In the genomic region with DNA sequence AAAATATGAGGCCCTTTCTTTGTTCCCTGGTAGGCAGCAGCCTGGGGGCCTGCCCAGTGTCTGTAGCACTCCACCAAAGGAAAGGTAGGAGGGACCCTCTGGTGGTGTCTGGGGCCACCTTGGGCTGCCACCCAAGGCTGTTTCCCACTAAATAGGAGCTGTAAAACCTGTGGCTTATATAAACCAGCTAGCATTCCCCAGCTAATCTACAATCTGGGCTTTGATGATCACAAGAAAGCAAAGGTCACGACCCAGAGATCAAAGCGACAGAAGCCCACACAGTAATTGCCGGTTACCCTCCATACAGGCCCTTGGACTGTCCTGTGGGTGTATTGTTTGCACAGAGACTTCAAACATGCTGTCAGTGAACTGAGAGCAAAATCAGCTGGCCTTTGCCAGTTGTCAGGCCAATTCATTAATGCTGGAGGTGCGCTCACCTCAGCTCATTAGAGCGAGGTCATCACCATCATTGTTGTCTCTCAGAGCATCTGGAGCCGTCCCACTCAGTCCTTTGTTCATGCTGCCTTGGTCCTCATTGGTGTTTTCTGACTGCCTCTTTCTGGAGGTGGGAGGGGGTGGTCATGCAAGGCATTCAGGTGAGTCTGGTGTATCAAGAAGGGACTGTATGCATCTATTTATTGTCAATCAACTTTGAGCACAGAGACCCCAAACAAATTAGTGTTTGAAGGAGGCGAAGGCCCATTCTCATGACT, we compare ENCODE assay signal across 14 mouse cellular contexts.
DNase-seq lines count a peak whose midpoint lies in the region; ATAC-seq lines count a peak whose summit lies in the region.
"Had no signal": no experiment of that assay in that cellular context is flagged by ENCODE, and none has a peak within 500 bp of the region (broad histone marks: within the 10 kb centered on the region; RNA-seq: fewer than 3 reads in every experiment).

No protein-coding gene starts in this region.

- H3K9ac ChIP-seq in forebrain, embryonic 13.5 days: no peak overlapping the region
- H3K9ac ChIP-seq in forebrain, embryonic 12.5 days: no peak overlapping the region
- H3K9ac ChIP-seq in midbrain, embryonic 14.5 days (replicated peaks; ENCODE audit: low read length): no peak overlapping the region
- no peak overlapping the region for H3K9ac ChIP-seq in limb, embryonic 11.5 days (ENCODE audit: low read length)

- 26% methylated on average over 7 of the region's 7 CpGs for WGBS in forebrain, embryonic 13.5 days
- 28% methylated on average over 7 of the region's 7 CpGs for WGBS in forebrain, embryonic 12.5 days
- WGBS in midbrain, embryonic 10.5 days: 29% methylated on average over 7 of the region's 7 CpGs
- 28% methylated on average over 7 of the region's 7 CpGs for WGBS in midbrain, embryonic 14.5 days
- 11% methylated on average over 7 of the region's 7 CpGs for WGBS in limb, embryonic 11.5 days

- ATAC-seq in forebrain, embryonic 13.5 days: peak; percentile 21; the same call in 1 of the 2 replicates
- no peak for ATAC-seq in forebrain, embryonic 12.5 days (ENCODE audit: low FRiP score)
- no peak for ATAC-seq in midbrain, embryonic 14.5 days (ENCODE audit: low FRiP score, low TSS enrichment)
- ATAC-seq in limb, embryonic 11.5 days (ENCODE audit: insufficient number of reproducible peaks, low FRiP score, low TSS enrichment, low read depth): peak; percentile 62

- no peak overlapping the region for H3K27ac ChIP-seq in forebrain, embryonic 13.5 days
- H3K27ac ChIP-seq in forebrain, embryonic 12.5 days: no peak overlapping the region
- peak overlapping the region; percentile 39 for H3K27ac ChIP-seq in midbrain, embryonic 10.5 days (replicated peaks)
- H3K27ac ChIP-seq in midbrain, embryonic 14.5 days (replicated peaks; ENCODE audit: low read depth, low read length): no peak overlapping the region
- peak overlapping the region; percentile 25; the same call in 1 of the 2 replicates for H3K27ac ChIP-seq in limb, embryonic 11.5 days (replicated peaks; ENCODE audit: low read depth, low read length)

- H3K4me3 ChIP-seq in forebrain, embryonic 13.5 days: no peak overlapping the region
- H3K4me3 ChIP-seq in forebrain, embryonic 12.5 days (replicated peaks): no peak overlapping the region
- no peak overlapping the region for H3K4me3 ChIP-seq in midbrain, embryonic 10.5 days
- H3K4me3 ChIP-seq in midbrain, embryonic 14.5 days (replicated peaks; ENCODE audit: low read depth, low read length): no peak overlapping the region
- H3K4me3 ChIP-seq in limb, embryonic 11.5 days (ENCODE audit: low read depth, low read length): no peak overlapping the region

- H3K9me3 ChIP-seq in forebrain, embryonic 13.5 days (replicated peaks): no peaks in the 10 kb centered on the region
- no peaks in the 10 kb centered on the region for H3K9me3 ChIP-seq in forebrain, embryonic 12.5 days
- no peaks in the 10 kb centered on the region for H3K9me3 ChIP-seq in midbrain, embryonic 10.5 days (replicated peaks)
- H3K9me3 ChIP-seq in midbrain, embryonic 14.5 days (ENCODE audit: control insufficient read depth, low read length): no peaks in the 10 kb centered on the region
- H3K9me3 ChIP-seq in limb, embryonic 11.5 days (ENCODE audit: control insufficient read depth, low read length): no peaks in the 10 kb centered on the region

- H3K4me2 ChIP-seq in forebrain, embryonic 13.5 days: no peak overlapping the region
- H3K4me2 ChIP-seq in forebrain, embryonic 12.5 days: no peak overlapping the region
- H3K4me2 ChIP-seq in midbrain, embryonic 14.5 days (ENCODE audit: low read length): no peak overlapping the region
- H3K4me2 ChIP-seq in limb, embryonic 11.5 days (ENCODE audit: low read depth, severe bottlenecking): no peak overlapping the region

- H3K27me3 ChIP-seq in forebrain, embryonic 13.5 days: peaks cover 22% of the 10 kb centered on the region
- H3K27me3 ChIP-seq in forebrain, embryonic 12.5 days: peaks cover 33% of the 10 kb centered on the region
- H3K27me3 ChIP-seq in midbrain, embryonic 10.5 days (ENCODE audit: low read depth, poor library complexity, severe bottlenecking): 0 out of 2 replicates have a peak, but pooled peaks cover 25% of the 10 kb centered on the region
- H3K27me3 ChIP-seq in midbrain, embryonic 14.5 days (ENCODE audit: control insufficient read depth, insufficient read depth, low read length): no peaks in the 10 kb centered on the region
- H3K27me3 ChIP-seq in limb, embryonic 11.5 days (ENCODE audit: control insufficient read depth, insufficient read depth, low read length): no peaks in the 10 kb centered on the region

- DNase-seq in midbrain, embryonic 10.5 days (ENCODE audit: low spot score): peak; percentile 50
- DNase-seq in midbrain, embryonic 14.5 days: no peak
- peak; percentile 69 for DNase-seq in limb, embryonic 11.5 days (ENCODE audit: low spot score)
- DNase-seq in mesoderm, embryonic 11.5 days (ENCODE audit: low read depth, low spot score): peak; percentile 65
- no peak for DNase-seq in cerebellum, adult 11-12 months
- no peak for DNase-seq in layer of hippocampus, adult 18-20 months (ENCODE audit: low spot score in 2 of 2)
- DNase-seq: adrenal gland, adult 8-10 months; cerebellum, postnatal 14 days; heart, postnatal 10 days; kidney, adult 11 months; layer of hippocampus, adult 9-11 months; lung, postnatal 10 days had no signal

- 0 out of 2 replicates have a peak, but pooled peaks cover 3% of the 10 kb centered on the region for H3K4me1 ChIP-seq in forebrain, embryonic 13.5 days
- peaks cover 8% of the 10 kb centered on the region for H3K4me1 ChIP-seq in forebrain, embryonic 12.5 days
- peaks cover 41% of the 10 kb centered on the region for H3K4me1 ChIP-seq in midbrain, embryonic 10.5 days
- 0 out of 2 replicates have a peak, but pooled peaks cover 5% of the 10 kb centered on the region for H3K4me1 ChIP-seq in midbrain, embryonic 14.5 days (ENCODE audit: control insufficient read depth, insufficient read depth, low read length)
- H3K4me1 ChIP-seq in limb, embryonic 11.5 days (ENCODE audit: control insufficient read depth, insufficient read depth, low read length): peaks cover 30% of the 10 kb centered on the region

- no peaks in the 10 kb centered on the region for H3K36me3 ChIP-seq in forebrain, embryonic 13.5 days (ENCODE audit: poor library complexity, severe bottlenecking)
- no peaks in the 10 kb centered on the region for H3K36me3 ChIP-seq in forebrain, embryonic 12.5 days (replicated peaks)
- H3K36me3 ChIP-seq in midbrain, embryonic 10.5 days: no peaks in the 10 kb centered on the region
- H3K36me3 ChIP-seq in midbrain, embryonic 14.5 days (ENCODE audit: control insufficient read depth, insufficient read depth, low read length): no peaks in the 10 kb centered on the region
- no peaks in the 10 kb centered on the region for H3K36me3 ChIP-seq in limb, embryonic 11.5 days (ENCODE audit: control insufficient read depth, insufficient read depth, low read length)

Comparison
In these comparisons a context has a peak if more than half of its experiments do, and no peak if none do; other contexts are left out.
1. ATAC-seq: peak in forebrain, embryonic 13.5 days (single experiment) and limb, embryonic 11.5 days (single experiment); none in forebrain, embryonic 12.5 days (single experiment) and midbrain, embryonic 14.5 days (single experiment).
2. H3K27ac ChIP-seq: peak in midbrain, embryonic 10.5 days (single experiment) and limb, embryonic 11.5 days (single experiment); none in forebrain, embryonic 13.5 days (single experiment), forebrain, embryonic 12.5 days (single experiment) and midbrain, embryonic 14.5 days (single experiment).
3. DNase-seq: peak in midbrain, embryonic 10.5 days (single experiment), limb, embryonic 11.5 days (single experiment) and mesoderm, embryonic 11.5 days (single experiment); none in midbrain, embryonic 14.5 days (single experiment), cerebellum, adult 11-12 months (single experiment) and layer of hippocampus, adult 18-20 months (0 of 2).